Mouse (Mus musculus): ENCODE data around the gene Rbm47. TPM values are rescaled to one million over a fixed set of nuclear protein-coding genes. Genes with fewer than 3 reads are reported as not detected.

Rbm47 gene
- polyA plus RNA-seq, 1 experiment from 2014 or later = 70.7 TPM

GRCm38 (mm10) chr5:66052777-66053548, 120.0 kb downstream of the Rbm47 start:
- H3K27ac ChIP-seq (replicated peaks) = peak overlapping the region; percentile 75; the same call in 1 of the 2 replicates
- no peaks in the 10 kb centered on the region for H3K27me3 ChIP-seq (ENCODE audit: control insufficient read depth, insufficient read depth, low read length)
- H3K4me1 ChIP-seq (replicated peaks; ENCODE audit: control insufficient read depth, insufficient read depth) = 0 out of 2 replicates have a peak, but pooled peaks cover 2% of the 10 kb centered on the region
- DNase-seq (ENCODE audit: low spot score) (peak; percentile 69), ATAC-seq (ENCODE audit: low FRiP score, low TSS enrichment) (peak; percentile 86)
- peak overlapping the region; percentile 27; the same call in 1 of the 2 replicates for H3K9ac ChIP-seq (ENCODE audit: low read length)
- WGBS = 63% methylated on average over 20 of the region's 20 CpGs
- no peaks in the 10 kb centered on the region for H3K9me3 ChIP-seq (ENCODE audit: control insufficient read depth, low read length)
- TF ChIP-seq EP300 (optimal IDR thresholded peaks at IDR 0.05) = no peak
- TF ChIP-seq CTCF (IDR thresholded peaks at IDR 0.05; ENCODE audit: low read depth) = no peak
- H3K4me3 ChIP-seq (ENCODE audit: low read depth, low read length) = peak overlapping the region; percentile 18
- H3K4me2 ChIP-seq (replicated peaks; ENCODE audit: low read depth) = peak overlapping the region; percentile 48
- H3K36me3 ChIP-seq (ENCODE audit: control insufficient read depth, insufficient read depth, low read length) = no peaks in the 10 kb centered on the region

- Histone ChIP-seq H3K36me3 (ENCODE audit: control insufficient read depth, insufficient read depth, low read length) (no peaks in the 10 kb centered on the region), H3K27ac (replicated peaks) (no peak overlapping the region), H3K4me1 (replicated peaks; ENCODE audit: control insufficient read depth, insufficient read depth) (0 out of 2 replicates have a peak, but pooled peaks cover 2% of the 10 kb centered on the region), H3K9me3 (ENCODE audit: control insufficient read depth, low read length) (no peaks in the 10 kb centered on the region), H3K4me2 (replicated peaks; ENCODE audit: low read depth) (no peak overlapping the region), H3K9ac (ENCODE audit: low read length) (no peak overlapping the region), H3K27me3 (ENCODE audit: control insufficient read depth, insufficient read depth, low read length) (no peaks in the 10 kb centered on the region), H3K4me3 (ENCODE audit: low read depth, low read length) (no peak overlapping the region)
- no peak for TF ChIP-seq EP300 (optimal IDR thresholded peaks at IDR 0.05)
- no peak for TF ChIP-seq CTCF (IDR thresholded peaks at IDR 0.05; ENCODE audit: low read depth)
- ATAC-seq (ENCODE audit: low FRiP score, low TSS enrichment) (no peak), DNase-seq (ENCODE audit: low spot score) (no peak)
- 58% methylated on average over 5 of the region's 5 CpGs for WGBS
Observed at GRCm38 (mm10) chr5:66050841-66051240, 122.1 kb downstream of the Rbm47 start.

GRCm38 (mm10) chr5:66046356-66046755, 126.6 kb downstream of the Rbm47 start:
- no peaks in the 10 kb centered on the region for H3K27me3 ChIP-seq (ENCODE audit: control insufficient read depth, insufficient read depth, low read length)
- H3K4me1 ChIP-seq (replicated peaks; ENCODE audit: control insufficient read depth, insufficient read depth) = no peaks in the 10 kb centered on the region
- 59% methylated on average over 3 of the region's 3 CpGs for WGBS
- no peak overlapping the region for H3K4me2 ChIP-seq (replicated peaks; ENCODE audit: low read depth)
- DNase-seq (ENCODE audit: low spot score) (no peak), ATAC-seq (ENCODE audit: low FRiP score, low TSS enrichment) (no peak)
- H3K9me3 ChIP-seq (ENCODE audit: control insufficient read depth, low read length) = no peaks in the 10 kb centered on the region
- no peak overlapping the region for H3K4me3 ChIP-seq (ENCODE audit: low read depth, low read length)
- no peak overlapping the region for H3K27ac ChIP-seq (replicated peaks)
- H3K36me3 ChIP-seq (ENCODE audit: control insufficient read depth, insufficient read depth, low read length) = no peaks in the 10 kb centered on the region
- no peak overlapping the region for H3K9ac ChIP-seq (ENCODE audit: low read length)
- TF ChIP-seq CTCF (IDR thresholded peaks at IDR 0.05; ENCODE audit: low read depth) (no peak), EP300 (optimal IDR thresholded peaks at IDR 0.05) (no peak)

GRCm38 (mm10) chr5:66043897-66044296, 129.0 kb downstream of the Rbm47 start:
- H3K9ac ChIP-seq (ENCODE audit: low read length) = 0 out of 2 replicates have a peak overlapping the region, but pooled peaks have one; percentile 8
- WGBS = 54% methylated on average over 3 of the region's 3 CpGs
- H3K4me1 ChIP-seq (replicated peaks; ENCODE audit: control insufficient read depth, insufficient read depth) = no peaks in the 10 kb centered on the region
- ATAC-seq (ENCODE audit: low FRiP score, low TSS enrichment) = peak; percentile 79
- no peaks in the 10 kb centered on the region for H3K27me3 ChIP-seq (ENCODE audit: control insufficient read depth, insufficient read depth, low read length)
- peak overlapping the region; percentile 82 for H3K27ac ChIP-seq (replicated peaks)
- H3K36me3 ChIP-seq (ENCODE audit: control insufficient read depth, insufficient read depth, low read length) = no peaks in the 10 kb centered on the region
- no peak overlapping the region for H3K4me3 ChIP-seq (ENCODE audit: low read depth, low read length)
- TF ChIP-seq EP300 (optimal IDR thresholded peaks at IDR 0.05) (no peak), CTCF (IDR thresholded peaks at IDR 0.05; ENCODE audit: low read depth) (no peak)
- peak; percentile 71 for DNase-seq (ENCODE audit: low spot score)
- H3K9me3 ChIP-seq (ENCODE audit: control insufficient read depth, low read length) = no peaks in the 10 kb centered on the region
- H3K4me2 ChIP-seq (replicated peaks; ENCODE audit: low read depth) = no peak overlapping the region

- 42% methylated on average over 10 of the region's 10 CpGs for WGBS
- Histone ChIP-seq H3K9me3 (ENCODE audit: control insufficient read depth, low read length) (no peaks in the 10 kb centered on the region), H3K9ac (ENCODE audit: low read length) (no peak overlapping the region), H3K27ac (replicated peaks) (peak overlapping the region; percentile 82), H3K4me3 (ENCODE audit: low read depth, low read length) (no peak overlapping the region), H3K27me3 (ENCODE audit: control insufficient read depth, insufficient read depth, low read length) (no peaks in the 10 kb centered on the region), H3K4me2 (replicated peaks; ENCODE audit: low read depth) (no peak overlapping the region), H3K4me1 (replicated peaks; ENCODE audit: control insufficient read depth, insufficient read depth) (no peaks in the 10 kb centered on the region), H3K36me3 (ENCODE audit: control insufficient read depth, insufficient read depth, low read length) (no peaks in the 10 kb centered on the region)
- peak; percentile 68 for DNase-seq (ENCODE audit: low spot score)
- peak; percentile 78 for ATAC-seq (ENCODE audit: low FRiP score, low TSS enrichment)
- TF ChIP-seq CTCF (IDR thresholded peaks at IDR 0.05; ENCODE audit: low read depth) (no peak), EP300 (optimal IDR thresholded peaks at IDR 0.05) (no peak)
Observed at GRCm38 (mm10) chr5:66042651-66043340, 130.1 kb downstream of the Rbm47 start.

All from stomach, postnatal 0 days (tissue).